Comparison of ENCODE assay signal across 11 mouse cellular contexts in the genomic region with DNA sequence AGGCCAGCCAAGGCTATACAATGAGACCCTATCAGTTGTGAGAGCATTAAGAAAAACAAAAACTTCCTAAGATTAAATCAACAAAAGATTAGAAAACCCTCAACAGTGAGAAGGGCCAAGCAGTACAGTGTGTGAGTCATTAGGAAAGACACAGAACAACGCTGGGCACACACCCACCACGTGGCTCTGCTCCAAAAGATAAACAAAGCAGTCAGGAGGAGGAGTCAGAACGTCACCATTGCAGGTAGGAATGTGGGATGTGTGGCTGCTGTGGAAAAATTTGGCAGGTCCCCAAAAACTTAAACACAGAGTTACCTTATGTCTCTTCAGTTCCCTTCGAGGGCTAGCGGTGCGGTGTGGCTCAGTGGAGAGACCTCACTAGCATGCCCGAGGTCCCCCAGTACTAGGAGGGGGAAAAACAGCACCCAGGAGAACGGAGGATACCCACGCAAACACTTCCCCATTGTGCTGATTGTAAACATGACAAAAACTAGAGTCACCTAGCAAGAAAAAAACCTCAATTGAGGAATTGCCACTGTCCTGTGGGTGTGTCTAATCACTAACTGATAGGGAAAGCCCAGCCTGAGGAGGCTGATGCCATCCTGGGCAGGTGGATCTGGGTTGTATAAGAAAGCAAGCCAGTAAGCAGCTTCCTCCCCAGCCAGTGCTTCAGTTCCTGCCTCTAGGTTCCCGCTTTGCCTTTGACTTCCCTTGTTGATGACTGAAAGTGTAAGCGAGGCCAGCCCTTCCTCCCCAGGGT. TPM values are rescaled to one million over a fixed set of nuclear protein-coding genes. Genes with fewer than 3 reads are reported as not detected.
DNase-seq lines count a peak whose midpoint lies in the region; ATAC-seq lines count a peak whose summit lies in the region.
"Had no signal": no experiment of that assay in that cellular context is flagged by ENCODE, and none has a peak within 500 bp of the region (broad histone marks: within the 10 kb centered on the region; RNA-seq: fewer than 3 reads in every experiment).

No protein-coding gene starts in this region.

- intact Hi-C loops in heart, postnatal 14 days (cut with DNase I) = loop anchor here (5.0 kb wide), 1 partner anchor 37 kb away; no protein-coding TSS in a partner anchor

- 11% methylated on average over 11 of the region's 11 CpGs for WGBS in large intestine, adult 2 months

- peak; percentile 76 for ATAC-seq in megakaryocyte progenitor cell, adult 5-6 weeks (replicated peaks; ENCODE audit: poor library complexity)
- ATAC-seq in inflammation-experienced regulatory T-cells, adult 6 months = no peak

- DNase-seq in heart, adult 18-20 months = peak; percentile 60 to 71
- no peak for DNase-seq in heart, postnatal 14 days
- DNase-seq in NIH3T3 (ENCODE audit: low read depth) = peak; percentile 71
- DNase-seq in large intestine, adult 2 months (ENCODE audit: low read depth, low spot score) = peak; percentile 94
- DNase-seq in thymus, postnatal 10 days (ENCODE audit: low spot score in 2 of 2) = no peak
- DNase-seq in layer of hippocampus, postnatal 10 days (ENCODE audit: low spot score in 2 of 2) = no peak
- DNase-seq: adrenal gland, adult 8-10 months had no signal

RNA-seq across cellular contexts. Expression of a gene that starts 12.7 kb away (rescaled TPM):
- total RNA-seq in heart, adult 18-20 months (2021) = 10 to 100 TPM; 14.1 to 14.5 TPM
- total RNA-seq in heart, postnatal 14 days (2021) = 10 to 100 TPM; 20.3 to 20.6 TPM
- 19.4 and 24.2 TPM in 2 replicates for polyA plus RNA-seq in large intestine, adult 2 months (2012; rRNA removed)
- 0.20 and 0.78 TPM in 2 replicates for total RNA-seq in megakaryocyte progenitor cell, adult 5-6 weeks (2015)
- total RNA-seq in megakaryocyte progenitor cell, adult 5-6 weeks (2017) = 0.12 and 0.14 TPM in 2 replicates
- under 1 TPM; 0.15 to 0.26 (median 0.19) TPM for polyA plus RNA-seq in inflammation-experienced regulatory T-cells, adult 6 months (2017; shearing (Covaris generic))
- 1 to 10 TPM; 5.8 to 6.0 TPM for total RNA-seq in layer of hippocampus, postnatal 10 days (2021)

RNA-seq across cellular contexts. Expression of a gene that starts 26.9 kb away (rescaled TPM):
- total RNA-seq in heart, adult 18-20 months (2021) = 10 to 100 TPM; 26.3 to 27.9 TPM
- 10 to 100 TPM; 47.5 to 50.8 TPM for total RNA-seq in heart, postnatal 14 days (2021)
- 21.1 and 25.7 TPM in 2 replicates for polyA plus RNA-seq in large intestine, adult 2 months (2012; rRNA removed)
- total RNA-seq in megakaryocyte progenitor cell, adult 5-6 weeks (2015) = not detected in 2 replicates
- total RNA-seq in megakaryocyte progenitor cell, adult 5-6 weeks (2017) = not detected in 2 replicates
- not detected for polyA plus RNA-seq in inflammation-experienced regulatory T-cells, adult 6 months (2017; shearing (Covaris generic))
- total RNA-seq in layer of hippocampus, postnatal 10 days (2021) = 1 to 10 TPM; 7.6 to 8.5 TPM

RNA-seq across cellular contexts. Expression of a gene that starts 39.8 kb away (rescaled TPM):
- not detected for total RNA-seq in heart, adult 18-20 months (2021)
- total RNA-seq in heart, postnatal 14 days (2021) = under 1 TPM in 1 of 2 experiments, not detected in 1; 0.53 TPM
- 4,393 and 4,778 TPM in 2 replicates for polyA plus RNA-seq in large intestine, adult 2 months (2012; rRNA removed)
- not detected in 2 replicates for total RNA-seq in megakaryocyte progenitor cell, adult 5-6 weeks (2015)
- total RNA-seq in megakaryocyte progenitor cell, adult 5-6 weeks (2017) = not detected in 2 replicates
- polyA plus RNA-seq in inflammation-experienced regulatory T-cells, adult 6 months (2017; shearing (Covaris generic)) = not detected
- not detected for total RNA-seq in layer of hippocampus, postnatal 10 days (2021)
- total RNA-seq: adrenal gland, adult 8-10 months; left cerebral cortex, postnatal 14 days had no signal
- polyA plus RNA-seq: neural tube, embryonic 11.5 days had no signal

RNA-seq across cellular contexts. Expression of a gene that starts 42.2 kb away (rescaled TPM):
- total RNA-seq in heart, adult 18-20 months (2021) = 10 to 100 TPM; 10.8 to 11.0 TPM
- total RNA-seq in heart, postnatal 14 days (2021) = 10 to 100 TPM; 14.0 to 14.6 TPM
- 8.6 and 8.8 TPM in 2 replicates for polyA plus RNA-seq in large intestine, adult 2 months (2012; rRNA removed)
- total RNA-seq in megakaryocyte progenitor cell, adult 5-6 weeks (2015) = 13.3 and 13.6 TPM in 2 replicates
- total RNA-seq in megakaryocyte progenitor cell, adult 5-6 weeks (2017) = 10.0 and 10.5 TPM in 2 replicates
- polyA plus RNA-seq in inflammation-experienced regulatory T-cells, adult 6 months (2017; shearing (Covaris generic)) = 10 to 100 TPM; 45.8 to 70.7 (median 62.8) TPM
- total RNA-seq in layer of hippocampus, postnatal 10 days (2021) = 10 to 100 TPM in 1 of 2 experiments, 1 to 10 TPM in 1; 9.2 to 10.4 TPM

Comparison
In these comparisons a context has a peak if more than half of its experiments do, and no peak if none do; other contexts are left out.
1. DNase-seq: peak in heart, adult 18-20 months (2 of 2), NIH3T3 (single experiment) and large intestine, adult 2 months (single experiment); none in heart, postnatal 14 days (0 of 2), thymus, postnatal 10 days (0 of 2) and layer of hippocampus, postnatal 10 days (0 of 2).
2. RNA of a gene that starts 26.9 kb away (total RNA-seq): 47.5 to 50.8 TPM in heart, postnatal 14 days, 26.3 to 27.9 TPM in heart, adult 18-20 months and 7.6 to 8.5 TPM in layer of hippocampus, postnatal 10 days; not detected in megakaryocyte progenitor cell, adult 5-6 weeks; every median in the first group is over 4 times any median in the second.